Mouse (Mus musculus): ENCODE data around the gene Hoxd8.

The Hoxd8 gene

DNA sequence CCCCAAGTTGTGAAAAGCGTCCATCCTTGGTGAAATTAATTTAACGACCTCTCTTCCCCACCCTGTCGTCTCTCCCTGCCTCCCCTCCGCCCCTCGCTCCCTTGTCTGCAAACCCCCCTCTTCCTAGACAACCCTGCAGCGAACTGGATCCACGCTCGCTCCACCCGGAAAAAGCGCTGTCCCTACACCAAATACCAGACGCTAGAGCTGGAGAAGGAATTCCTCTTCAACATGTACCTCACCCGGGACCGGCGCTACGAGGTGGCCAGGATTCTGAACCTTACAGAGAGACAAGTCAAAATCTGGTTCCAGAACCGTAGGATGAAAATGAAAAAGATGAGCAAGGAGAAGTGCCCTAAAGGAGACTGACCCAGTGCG lies 5.4 kb upstream of the Hoxd8 start:
- DNase-seq (ENCODE audit: low spot score), result no peak

DNA sequence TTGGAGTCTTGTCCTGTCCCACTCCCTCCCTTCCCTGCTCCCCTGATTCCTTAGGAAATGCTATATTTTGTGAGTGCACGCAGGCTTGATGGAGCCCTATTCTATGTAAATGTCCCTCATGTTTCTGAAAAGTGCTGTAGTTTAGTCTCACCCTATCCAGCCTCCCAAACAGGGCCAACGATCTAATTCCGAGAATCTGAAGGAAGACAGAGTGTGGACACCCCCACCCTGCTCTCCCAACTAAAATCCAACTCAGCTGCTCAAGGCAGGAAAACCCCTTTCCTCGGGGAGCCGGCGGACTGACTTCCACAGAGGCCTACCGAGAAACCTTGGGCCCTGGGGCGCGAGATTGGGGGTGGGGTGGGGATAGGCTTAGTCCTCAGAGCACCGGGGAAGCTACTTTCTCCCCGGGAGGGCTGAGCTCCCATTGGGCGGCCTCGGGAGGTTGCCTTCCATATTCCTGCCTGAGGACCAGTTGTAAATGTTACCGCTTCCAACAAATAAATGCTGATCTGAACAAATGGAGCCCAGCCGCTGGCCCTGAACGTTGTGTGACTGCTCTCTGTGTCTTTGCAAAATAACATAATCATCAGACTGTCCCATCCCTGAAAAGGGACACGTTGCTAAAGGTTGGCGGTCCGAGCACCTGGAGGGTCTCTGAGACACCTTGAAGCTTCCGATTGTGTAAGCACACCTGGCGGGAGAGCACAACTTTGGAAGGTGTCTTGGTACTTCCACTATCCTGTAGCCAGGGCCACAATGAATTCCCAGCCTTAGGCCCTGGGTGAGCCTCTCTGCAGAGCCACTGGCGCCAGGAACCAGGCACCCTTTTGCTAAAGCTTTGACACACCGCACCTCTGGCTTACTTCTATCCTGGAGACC lies 4.5 kb upstream of the Hoxd8 start:
- no peak for DNase-seq (ENCODE audit: low spot score)

- no peak for DNase-seq (ENCODE audit: low spot score)
Observed at GRCm38 (mm10) chr2:74700546-74701112, 3.8 kb upstream of the Hoxd8 start.

DNA sequence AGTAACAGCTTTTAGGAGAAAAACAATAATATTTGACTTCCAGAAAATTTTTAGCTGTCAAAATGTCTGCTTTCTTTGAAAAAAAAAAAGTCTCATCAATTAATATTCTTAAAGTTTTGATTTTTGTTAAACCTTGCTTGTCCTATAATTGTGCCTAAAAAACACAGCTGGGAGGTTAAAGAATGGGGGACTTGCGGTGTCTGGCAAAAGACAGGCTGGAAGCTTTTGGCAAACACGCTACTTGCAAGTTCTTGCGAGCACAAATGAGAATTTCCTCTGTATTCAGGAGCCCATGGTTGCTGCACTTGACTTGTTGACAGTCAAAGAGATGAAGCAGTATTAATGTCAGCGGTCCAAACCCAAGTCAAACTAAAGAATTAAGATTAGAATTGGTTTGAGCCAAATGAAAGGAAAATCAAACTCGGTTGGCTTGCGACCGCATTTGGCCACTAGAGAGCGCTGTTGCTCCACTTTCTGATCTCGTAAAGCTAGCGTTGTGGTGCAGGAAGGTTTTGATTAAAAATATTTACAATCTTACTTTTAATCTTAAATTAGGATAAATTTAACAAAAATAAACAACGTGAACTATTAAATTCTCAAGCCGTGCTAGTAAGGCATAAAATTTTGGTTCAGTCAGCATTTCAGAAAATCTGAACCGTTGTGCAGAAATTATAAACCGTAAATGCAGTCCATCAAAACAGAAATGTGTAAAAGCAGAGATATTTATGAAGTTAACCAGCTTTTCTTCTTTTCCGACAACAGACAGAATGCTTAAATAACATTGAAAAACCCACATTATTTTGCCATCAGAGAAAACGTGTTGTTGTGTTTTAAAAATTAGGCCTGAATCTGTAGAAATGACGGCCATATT lies 2.2 kb upstream of the Hoxd8 start:
- DNase-seq (ENCODE audit: low spot score), result peak; percentile 89

DNA sequence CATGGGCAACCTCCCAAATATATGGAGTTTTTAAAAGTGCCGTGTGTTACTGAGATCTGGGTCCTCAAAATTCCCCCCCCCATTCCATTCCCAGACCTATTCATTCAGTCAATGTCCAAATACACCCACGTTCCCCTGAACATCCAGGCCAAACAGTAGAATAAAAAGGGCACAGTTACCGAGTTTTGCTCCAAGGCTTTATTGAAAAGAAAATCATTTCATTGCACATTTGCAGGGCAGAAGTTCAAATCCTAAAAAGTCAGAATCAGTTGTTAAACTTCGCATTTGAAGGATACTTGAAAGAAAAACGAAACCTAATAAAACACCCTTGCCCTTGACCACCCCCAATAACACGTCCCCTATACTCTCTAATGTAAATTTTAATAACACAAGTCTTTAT lies 1.6 kb upstream of the Hoxd8 start:
- no peak for DNase-seq (ENCODE audit: low spot score)

DNA sequence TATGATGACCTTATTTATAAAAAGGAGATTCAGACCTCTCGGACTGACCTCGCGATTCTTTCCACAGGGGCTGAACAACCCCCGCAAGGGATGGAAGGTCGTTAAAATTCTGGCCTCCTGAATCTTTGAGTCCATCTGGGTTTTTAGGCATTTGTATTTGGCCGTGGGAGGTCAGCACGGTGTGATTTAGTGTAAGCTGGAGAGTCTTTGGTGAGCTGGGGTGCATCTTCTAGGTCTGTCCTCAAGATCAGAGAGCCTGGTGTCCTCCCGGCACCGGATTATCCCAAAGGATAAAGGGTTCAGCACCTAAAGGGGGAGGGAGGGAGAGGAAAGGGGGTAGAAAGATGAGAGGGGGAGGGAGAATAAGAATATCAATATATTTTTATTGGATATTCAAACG lies 1.1 kb upstream of the Hoxd8 start:
- DNase-seq (ENCODE audit: low spot score), result no peak

DNA sequence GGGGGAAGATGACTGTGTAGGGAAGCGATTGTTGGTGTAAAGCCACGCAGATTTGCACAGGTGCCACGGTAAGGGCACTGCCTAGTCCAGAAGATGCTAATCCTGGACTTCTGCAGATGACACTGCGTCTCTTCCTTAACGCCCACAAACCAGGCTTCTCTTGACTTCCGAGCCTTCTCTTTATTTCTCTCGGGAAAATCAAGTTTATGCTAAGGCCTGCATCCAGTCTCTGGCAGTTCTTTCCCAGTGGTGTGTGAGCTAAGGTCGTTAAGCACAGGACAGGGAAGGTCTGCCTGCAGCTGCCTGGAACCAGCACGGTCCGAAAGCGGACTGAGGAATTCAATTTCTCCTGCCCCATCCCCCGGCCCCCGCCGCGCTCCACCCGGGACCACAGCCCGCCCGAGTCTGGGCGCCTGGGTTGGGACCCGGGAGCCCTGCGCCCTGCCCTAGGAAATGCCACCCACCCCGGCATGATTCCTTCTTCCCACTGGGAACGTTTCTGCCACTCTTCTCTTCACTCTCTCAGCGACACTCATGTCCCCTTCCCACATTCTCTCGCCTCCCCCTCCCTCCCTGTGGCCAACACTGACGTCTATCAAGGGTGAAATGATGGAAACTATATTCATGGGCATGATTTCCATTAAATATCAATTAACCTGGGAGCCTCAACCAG lies 559 bp upstream of the Hoxd8 start:
- no peak for DNase-seq (ENCODE audit: low spot score)

DNA sequence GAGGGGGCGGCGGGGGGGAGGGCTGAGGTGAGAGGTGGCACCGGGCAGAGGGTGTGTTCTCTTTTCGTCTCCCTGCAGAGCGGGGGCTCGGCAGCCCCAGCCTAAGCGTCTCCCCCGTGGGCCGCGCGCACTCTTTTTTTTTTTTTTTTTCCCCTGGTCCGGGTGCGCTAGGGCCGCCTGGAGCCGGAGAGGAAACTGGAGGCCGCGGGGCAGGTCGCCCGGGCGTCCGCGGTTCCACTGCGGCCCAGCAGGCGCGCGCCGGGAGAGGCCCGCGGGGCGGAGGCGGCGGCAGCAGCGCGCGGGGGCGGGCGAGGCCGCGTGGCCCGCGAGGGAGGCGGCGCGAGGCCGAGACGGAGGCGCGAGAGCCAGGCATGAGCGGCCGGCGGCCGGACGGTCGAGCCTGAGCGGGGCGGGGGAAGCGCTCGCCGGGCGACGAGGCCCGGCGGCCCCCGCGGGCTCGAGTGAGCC lies 618 bp downstream of the Hoxd8 start:
- DNase-seq (ENCODE audit: low spot score), result no peak

DNA sequence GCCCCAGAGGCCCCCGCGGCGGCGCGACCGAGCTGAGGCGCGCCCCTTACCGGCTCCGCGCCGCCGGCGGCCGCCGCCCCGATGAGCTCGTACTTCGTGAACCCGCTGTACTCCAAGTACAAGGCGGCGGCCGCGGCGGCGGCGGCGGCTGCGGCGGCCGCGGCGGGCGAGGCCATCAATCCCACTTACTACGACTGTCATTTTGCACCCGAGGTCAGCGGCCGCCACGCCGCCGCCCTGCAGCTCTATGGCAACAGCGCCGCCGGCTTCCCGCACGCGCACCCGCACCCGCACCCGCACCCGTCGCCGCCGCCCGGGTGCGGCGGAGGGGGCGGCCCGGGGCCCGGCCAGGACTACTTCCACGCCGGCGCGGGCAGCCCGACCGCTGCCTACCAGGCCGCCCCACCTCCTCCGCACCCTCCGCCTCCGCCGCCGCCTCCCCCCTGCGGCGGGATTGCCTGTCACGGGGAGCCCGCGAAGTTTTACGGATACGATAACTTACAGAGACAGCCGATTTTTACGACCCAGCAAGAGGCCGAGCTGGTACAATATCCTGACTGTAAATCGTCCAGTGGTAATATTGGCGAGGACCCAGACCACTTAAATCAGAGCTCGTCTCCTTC lies 1.2 kb downstream of the Hoxd8 start:
- no peak for DNase-seq (ENCODE audit: low spot score)

- no peak for DNase-seq (ENCODE audit: low spot score)
Observed at GRCm38 (mm10) chr2:74706393-74706960, 2.1 kb downstream of the Hoxd8 start.

GRCm38 (mm10) chr2:74707599-74707998 lies 3.2 kb downstream of the Hoxd8 start:
- no peak for DNase-seq (ENCODE audit: low spot score)

DNA sequence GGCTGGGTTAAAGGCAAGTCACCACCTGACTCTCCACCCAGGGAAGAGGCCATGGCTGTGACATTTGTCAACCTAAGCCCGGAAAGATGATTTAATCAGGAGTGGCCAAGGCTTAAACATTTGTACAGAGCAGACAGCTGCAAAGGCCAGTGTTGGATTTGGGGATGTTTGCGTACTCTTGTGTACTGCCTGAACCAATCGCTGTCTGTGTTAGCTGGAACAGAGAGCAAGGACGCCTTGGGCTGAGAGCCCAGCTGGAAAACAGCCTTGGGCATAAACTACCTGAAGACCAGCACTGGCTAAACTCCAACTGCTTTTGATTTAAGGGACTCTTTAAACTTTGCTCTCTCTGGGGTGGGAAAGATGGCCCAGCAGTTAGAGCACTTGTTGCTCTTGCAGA lies 4.3 kb downstream of the Hoxd8 start:
- no peak for DNase-seq (ENCODE audit: low spot score)

- DNase-seq (ENCODE audit: low spot score), result no peak
Observed at GRCm38 (mm10) chr2:74709465-74710419, 5.3 kb downstream of the Hoxd8 start.

- no peak for DNase-seq (ENCODE audit: low spot score)
Observed at GRCm38 (mm10) chr2:74710929-74711543, 6.6 kb downstream of the Hoxd8 start.

- DNase-seq (ENCODE audit: low spot score), result no peak
Observed at GRCm38 (mm10) chr2:74711721-74712621, 7.6 kb downstream of the Hoxd8 start, which contains the start of the genes Hoxd3 and Hoxd4. Gene Hoxd3 (plus strand): TSS chr2:74711927. Gene Hoxd4 (plus strand): TSS chr2:74711929.

DNA sequence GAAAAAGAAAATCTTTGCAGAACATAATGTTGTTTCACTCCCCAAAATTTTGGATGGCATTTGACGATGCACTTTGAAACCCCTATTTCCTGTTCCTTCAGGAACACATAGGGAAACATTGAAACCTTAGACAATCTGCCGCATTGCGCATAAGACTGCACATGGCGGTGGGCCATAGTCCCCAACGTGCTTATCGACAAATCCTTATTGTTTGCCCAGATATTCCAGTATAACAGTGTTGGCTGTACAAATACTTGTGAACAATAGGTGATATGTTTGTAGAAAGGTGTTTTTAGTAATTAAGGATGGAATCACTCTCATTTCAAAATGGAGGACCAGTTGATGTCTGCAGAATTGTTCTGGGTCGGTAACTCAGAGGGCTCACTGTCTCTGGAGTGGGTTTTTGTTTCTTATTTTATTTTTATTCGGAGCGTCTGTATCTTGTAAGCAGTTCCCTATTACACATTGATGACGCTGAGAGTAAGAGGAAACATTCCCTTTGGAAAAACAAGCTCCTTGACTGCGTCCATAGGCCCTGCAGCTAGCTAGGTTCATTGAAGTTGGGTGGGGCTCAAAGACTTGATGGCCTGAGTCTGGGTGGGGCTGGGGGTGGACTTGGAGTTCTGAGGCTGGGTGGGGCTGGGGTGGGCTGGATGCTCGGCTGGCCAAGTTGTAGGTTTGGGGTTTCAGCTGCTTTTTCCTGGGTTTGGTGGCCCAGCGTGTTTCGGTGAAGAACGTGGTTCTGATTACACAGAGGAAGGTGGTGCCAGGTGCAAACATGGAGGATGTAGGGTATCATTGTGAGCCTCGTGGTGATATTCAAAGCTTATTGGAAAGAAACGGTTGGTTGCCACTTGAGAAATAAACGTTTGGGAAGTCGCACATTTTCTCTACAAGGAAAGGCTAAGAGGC lies 9.1 kb downstream of the Hoxd8 start:
- DNase-seq (ENCODE audit: low spot score), result no peak

DNA sequence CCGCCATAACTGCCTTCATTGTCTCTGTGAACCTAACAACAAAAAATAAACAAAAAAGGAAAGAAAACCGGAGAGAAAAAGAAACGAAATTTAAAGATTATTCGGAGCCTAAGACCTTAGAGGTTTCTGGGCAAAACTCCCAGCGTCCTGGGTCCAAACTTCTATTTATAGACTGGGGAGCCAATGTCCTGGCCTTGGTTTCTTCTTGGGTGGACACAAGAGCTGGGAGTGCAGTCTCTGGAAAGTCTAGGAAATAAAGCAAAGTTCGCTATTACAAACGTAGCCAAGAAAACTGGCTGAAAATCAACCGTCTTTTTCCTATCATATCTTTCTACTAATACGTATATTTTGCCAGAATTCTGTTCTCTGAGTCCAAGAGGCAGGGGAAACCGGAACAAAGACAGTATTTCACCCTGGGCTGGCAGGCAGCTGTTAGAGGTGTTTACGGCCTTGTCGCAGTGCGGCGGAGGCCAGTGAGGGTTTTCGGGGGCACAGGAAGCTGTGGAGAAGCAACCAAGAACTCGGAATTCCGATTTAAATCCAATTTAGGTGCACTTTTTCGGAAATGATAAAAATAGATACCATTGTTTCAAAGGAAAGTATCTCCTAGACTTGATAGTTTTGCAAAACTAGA lies 9.9 kb downstream of the Hoxd8 start:
- no peak for DNase-seq (ENCODE audit: low spot score)
